Mouse (Mus musculus): ENCODE results near the gene Pnpla5.

The Pnpla5 gene

GRCm38 (mm10) chr15:84069455-84070050, 53.4 kb downstream of the Pnpla5 start:
- no peak for DNase-seq (ENCODE audit: low read depth in 1 of 2, low spot score in 2 of 2)

GRCm38 (mm10) chr15:84065701-84066100, 57.3 kb downstream of the Pnpla5 start:
- no peak for DNase-seq (ENCODE audit: low read depth in 1 of 2, low spot score in 2 of 2)

- no peak for DNase-seq (ENCODE audit: low read depth in 1 of 2, low spot score in 2 of 2)
Observed at GRCm38 (mm10) chr15:84065140-84065539, 57.8 kb downstream of the Pnpla5 start, which contains the start of gene Efcab6. Gene Efcab6 (minus strand): TSS chr15:84065379.

Measured in monocyte, adult 2 months (primary cell).